Mouse (Mus musculus) testis, adult 2 months (tissue): ENCODE results near the gene Sema4d. TPM values are rescaled to one million over a fixed set of nuclear protein-coding genes. Genes with fewer than 3 reads are reported as not detected.
"Not testable (repeated sequence)": the region's sequence is repeated elsewhere in the genome, so short reads cannot be mapped to it uniquely, and the experiment has no call there.

Experiments
- H3K27ac ChIP-seq: fragments of 200-500 bp; 2 replicates; pipeline ENCODE4 v1.5.1; 2012; ENCODE audit warnings: low read depth, low read length; ENCODE audit not compliant: control insufficient read depth, insufficient read depth
- H3K27me3 ChIP-seq: fragments of 200-500 bp; 2 replicates; pipeline ENCODE4 v1.6.1; 2012; ENCODE audit warnings: mild to moderate bottlenecking, low read length, moderate library complexity; ENCODE audit not compliant: control insufficient read depth, insufficient read depth
- H3K36me3 ChIP-seq: fragments of 200-500 bp; 2 replicates; pipeline ENCODE4 v1.6.1; 2012; ENCODE audit warnings: mild to moderate bottlenecking, low read length; ENCODE audit not compliant: control insufficient read depth, insufficient read depth
- H3K4me1 ChIP-seq: fragments of 200-500 bp; 2 replicates; pipeline ENCODE4 v1.6.1; 2012; ENCODE audit warnings: low read length; ENCODE audit not compliant: control insufficient read depth, insufficient read depth
- H3K4me3 ChIP-seq: fragments of 200-500 bp; 2 replicates; pipeline ENCODE4 v1.5.1; 2012; ENCODE audit warnings: low read depth, mild to moderate bottlenecking, low read length, moderate library complexity, mixed read lengths; ENCODE audit not compliant: control insufficient read depth
- CTCF ChIP-seq: fragments of 200-500 bp; IDR thresholded peaks from 2 replicates; pipeline ENCODE4 v1.5.1; 2012; ENCODE audit warnings: low read depth, mild to moderate bottlenecking, inconsistent platforms, low read length, moderate library complexity; ENCODE audit not compliant: control insufficient read depth, insufficient read depth, insufficient replicate concordance
- POLR2A ChIP-seq: fragments of 200-500 bp; IDR thresholded peaks from 2 replicates; pipeline ENCODE4 v1.6.1; 2012; ENCODE audit warnings: low read depth, mild to moderate bottlenecking, inconsistent platforms, low read length, moderate library complexity; ENCODE audit not compliant: control insufficient read depth
- polyA plus RNA-seq: library from polyadenylated mRNA; depleted of rRNA; stranded (reverse); fragments of >200 nt; gene quantifications from 2 replicates; pipeline ENCODE4 v1.2.3, GENCODE M21; 2012

Gene Sema4d
- polyA plus RNA-seq, 1 experiment, result 1.4 TPM

- H3K4me1 ChIP-seq, result no peaks in the 10 kb centered on the region
- H3K36me3 ChIP-seq, result peaks cover 6% of the 10 kb centered on the region
- no peaks in the 10 kb centered on the region for H3K27me3 ChIP-seq
- TF ChIP-seq POLR2A (no peak), CTCF (no peak)
- no peak overlapping the region for H3K27ac ChIP-seq
- no peak overlapping the region for H3K4me3 ChIP-seq
These were observed 114.2 kb downstream of the Sema4d start for GRCm38 (mm10) chr13:51679332-51679731.

DNA sequence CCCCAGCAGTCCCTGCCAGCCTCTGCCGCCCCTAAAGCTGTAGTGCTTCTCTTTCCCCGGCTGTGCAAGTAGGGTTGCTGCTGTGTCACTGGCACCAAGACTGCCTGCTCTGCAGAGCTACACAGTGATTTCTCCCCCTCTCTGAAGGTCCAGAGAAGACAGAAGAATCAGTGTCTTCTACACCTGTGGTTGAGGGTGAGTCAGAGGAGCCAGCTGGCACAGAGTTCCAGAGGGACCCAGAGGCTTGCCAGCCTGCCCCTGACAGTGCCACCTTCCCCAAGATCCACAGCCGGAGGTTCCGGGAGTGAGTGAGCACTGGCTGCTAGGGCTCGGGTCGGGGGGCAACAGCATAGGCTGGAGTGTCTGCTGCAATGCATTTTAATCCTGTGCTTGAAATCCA lies 114.9 kb downstream of the Sema4d start:
- H3K36me3 ChIP-seq, result peaks cover 6% of the 10 kb centered on the region
- no peaks in the 10 kb centered on the region for H3K27me3 ChIP-seq
- no peak overlapping the region for H3K27ac ChIP-seq
- no peak for TF ChIP-seq CTCF
- no peak for TF ChIP-seq POLR2A
- no peaks in the 10 kb centered on the region for H3K4me1 ChIP-seq
- no peak overlapping the region for H3K4me3 ChIP-seq

DNA sequence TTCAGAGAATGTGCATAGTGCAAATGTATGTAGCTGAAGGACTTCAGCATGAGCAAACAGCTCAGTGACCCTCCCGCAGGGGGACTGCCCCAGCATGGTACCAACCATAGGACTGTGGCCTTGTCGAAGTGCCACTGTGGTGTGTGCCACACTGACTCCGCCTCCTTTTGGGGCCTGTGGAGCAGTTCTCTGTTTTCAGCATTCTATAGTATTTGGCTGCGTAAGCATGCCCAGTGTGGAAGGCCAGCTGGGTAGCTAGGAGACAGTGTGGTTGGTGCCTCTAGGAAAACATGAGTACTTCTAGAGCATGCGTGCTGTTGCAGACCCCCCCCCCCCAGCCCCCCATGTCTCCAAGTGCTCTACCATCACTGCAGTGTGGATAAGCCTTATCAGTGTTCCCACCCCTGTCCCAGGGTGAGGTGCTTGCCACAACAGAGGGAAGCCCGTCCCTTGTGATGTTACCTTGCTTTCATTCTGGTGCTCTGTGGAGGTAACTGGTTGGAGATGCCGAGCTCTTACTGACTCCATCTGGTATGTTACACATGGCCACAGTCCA lies 115.8 kb downstream of the Sema4d start:
- H3K36me3 ChIP-seq, result peaks cover 1% of the 10 kb centered on the region; the same call in 1 of the 2 replicates
- no peaks in the 10 kb centered on the region for H3K4me1 ChIP-seq

DNA sequence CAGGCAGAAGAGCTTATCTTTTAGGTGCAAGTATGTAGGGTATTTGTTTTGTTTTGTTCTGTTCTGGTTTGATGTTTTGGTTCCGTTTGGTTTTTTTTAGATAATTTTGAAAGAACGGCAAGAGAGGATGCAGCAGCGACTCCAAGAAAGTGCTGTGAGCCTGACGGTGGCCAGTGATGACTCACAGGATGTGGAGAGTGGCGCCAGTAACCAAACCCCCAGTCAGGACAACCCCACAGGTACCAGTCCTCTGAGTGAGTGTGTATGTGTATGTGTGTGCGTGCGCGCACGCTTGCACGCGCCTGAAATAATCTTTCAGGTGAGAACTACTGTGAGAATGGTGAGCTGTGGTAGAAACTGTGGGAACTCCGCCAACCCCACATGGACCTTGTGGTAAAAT lies 116.5 kb downstream of the Sema4d start:
- H3K4me3 ChIP-seq, result no peak overlapping the region
- H3K36me3 ChIP-seq, result peaks cover 1% of the 10 kb centered on the region; the same call in 1 of the 2 replicates
- TF ChIP-seq CTCF, result no peak
- TF ChIP-seq POLR2A, result no peak
- no peaks in the 10 kb centered on the region for H3K27me3 ChIP-seq
- no peak overlapping the region for H3K27ac ChIP-seq
- H3K4me1 ChIP-seq, result no peaks in the 10 kb centered on the region

More for the DNA sequence above, 115.8 kb downstream of the Sema4d start:
- Histone ChIP-seq H3K27ac (no peak overlapping the region), H3K4me3 (no peak overlapping the region), H3K27me3 (no peaks in the 10 kb centered on the region)
- TF ChIP-seq POLR2A, result no peak
- no peak for TF ChIP-seq CTCF

DNA sequence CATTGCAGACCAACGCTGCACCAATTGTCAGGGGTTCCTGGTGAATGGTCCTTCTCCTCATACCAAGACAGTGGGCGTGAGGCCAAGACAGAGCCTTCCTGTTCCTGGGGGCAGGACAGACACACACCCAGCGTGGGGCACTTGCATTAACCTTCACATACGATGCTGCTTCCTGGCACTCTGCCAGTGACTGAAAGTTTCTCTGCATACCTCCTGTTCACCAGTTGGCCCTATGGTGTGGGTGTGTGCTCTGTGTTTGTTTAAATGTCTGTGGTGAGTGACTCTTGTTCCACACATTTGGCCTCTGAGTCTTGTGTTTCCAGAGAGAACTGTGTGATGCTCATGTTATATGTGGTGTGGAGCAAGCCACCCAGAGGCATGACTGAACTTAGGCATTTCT lies 116.9 kb downstream of the Sema4d start:
- no peaks in the 10 kb centered on the region for H3K27me3 ChIP-seq
- no peak overlapping the region for H3K4me3 ChIP-seq
- H3K4me1 ChIP-seq, result no peaks in the 10 kb centered on the region
- H3K36me3 ChIP-seq, result peaks cover 1% of the 10 kb centered on the region; the same call in 1 of the 2 replicates
- no peak for TF ChIP-seq CTCF
- no peak for TF ChIP-seq POLR2A
- no peak overlapping the region for H3K27ac ChIP-seq

- not testable (repeated sequence) for H3K4me3 ChIP-seq, H3K27me3 ChIP-seq, H3K27ac ChIP-seq, H3K36me3 ChIP-seq, H3K4me1 ChIP-seq
These were observed 125.4 kb downstream of the Sema4d start for GRCm38 (mm10) chr13:51668195-51668594.

DNA sequence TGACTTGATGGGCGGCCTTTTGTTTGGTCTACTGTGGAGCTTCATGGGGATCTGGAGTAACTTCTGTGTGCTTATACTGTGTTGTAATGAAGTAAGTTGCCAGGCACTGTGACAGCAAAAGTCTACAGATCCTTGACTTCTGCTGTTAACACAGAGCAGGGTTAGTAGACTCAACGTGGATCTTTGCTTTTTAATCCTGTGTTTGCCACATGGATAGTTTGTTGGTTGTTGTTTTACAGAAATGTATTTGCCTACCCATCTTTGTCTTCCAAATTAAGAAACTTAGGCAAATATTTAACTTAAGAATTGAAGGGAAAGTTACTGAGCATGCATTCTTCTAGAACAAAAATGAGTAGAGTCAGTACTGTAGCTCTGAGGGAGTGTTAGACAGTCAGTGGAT lies 130.0 kb downstream of the Sema4d start:
- TF ChIP-seq CTCF (no peak), POLR2A (no peak)
- Histone ChIP-seq H3K27ac (no peak overlapping the region), H3K36me3 (peaks cover 12% of the 10 kb centered on the region), H3K27me3 (no peaks in the 10 kb centered on the region), H3K4me3 (no peak overlapping the region), H3K4me1 (no peaks in the 10 kb centered on the region)

DNA sequence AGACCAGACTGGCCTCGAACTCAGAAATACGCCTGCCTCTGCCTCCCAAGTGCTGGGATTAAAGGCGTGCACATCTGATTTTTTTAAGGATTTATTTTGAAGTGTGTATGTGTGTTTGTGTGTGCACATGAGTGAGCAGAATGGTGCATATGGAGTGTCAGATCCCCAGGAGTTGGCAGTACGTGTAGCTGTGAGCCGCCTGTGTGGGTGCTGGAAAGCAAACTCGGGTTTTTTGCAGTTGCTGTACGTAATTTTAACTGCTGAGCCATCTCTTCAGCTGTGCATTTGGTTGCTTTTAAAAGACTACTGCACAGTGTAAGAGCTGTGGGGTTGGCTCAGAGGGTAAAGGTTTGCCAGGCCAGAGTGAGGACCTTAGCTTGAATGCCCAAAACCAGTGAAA lies 134.0 kb downstream of the Sema4d start:
- TF ChIP-seq CTCF (no peak), POLR2A (no peak)
- Histone ChIP-seq H3K27me3 (no peaks in the 10 kb centered on the region), H3K27ac (no peak overlapping the region), H3K4me1 (no peaks in the 10 kb centered on the region), H3K36me3 (peaks cover 12% of the 10 kb centered on the region), H3K4me3 (no peak overlapping the region)
